Mouse (Mus musculus): ENCODE data around the gene Olfr44. TPM values are rescaled to one million over a fixed set of nuclear protein-coding genes. Genes with fewer than 3 reads are reported as not detected.

Gene Olfr44
- polyA plus RNA-seq (2015; fragmentation: Nextera tagmentation; extraction: Ambion mirVana), result not detected in 2 replicates

GRCm38 (mm10) chr9:39493895-39494294 is at the start of gene Olfr44:
Gene Olfr44 (minus strand): TSS chr9:39493995.
- Histone ChIP-seq H3K36me3 (no peaks in the 10 kb centered on the region), H3K27ac (replicated peaks) (no peak within 1 kb of the TSS), H3K4me2 (no peak within 1 kb of the TSS), H3K27me3 (replicated peaks) (no peaks in the 10 kb centered on the region), H3K9ac (no peak within 1 kb of the TSS), H3K4me1 (no peaks in the 10 kb centered on the region), H3K9me3 (no peaks in the 10 kb centered on the region), H3K4me3 (no peak within 1 kb of the TSS)
- no peak for ATAC-seq (ENCODE audit: extremely low read depth, insufficient number of reproducible peaks, low FRiP score, low TSS enrichment)
- 71% methylated on average over 2 of the region's 2 CpGs for WGBS

GRCm38 (mm10) chr9:39523616-39524285 is 30.0 kb upstream of the Olfr44 start:
- Histone ChIP-seq H3K9ac (no peak overlapping the region), H3K4me1 (no peaks in the 10 kb centered on the region), H3K9me3 (no peaks in the 10 kb centered on the region), H3K4me2 (no peak overlapping the region), H3K4me3 (no peak overlapping the region), H3K36me3 (no peaks in the 10 kb centered on the region), H3K27ac (replicated peaks) (no peak overlapping the region), H3K27me3 (replicated peaks) (no peaks in the 10 kb centered on the region)
- WGBS, result 73% methylated on average over 1 of the region's 1 CpGs
- ATAC-seq (ENCODE audit: extremely low read depth, insufficient number of reproducible peaks, low FRiP score, low TSS enrichment), result no peak

DNA sequence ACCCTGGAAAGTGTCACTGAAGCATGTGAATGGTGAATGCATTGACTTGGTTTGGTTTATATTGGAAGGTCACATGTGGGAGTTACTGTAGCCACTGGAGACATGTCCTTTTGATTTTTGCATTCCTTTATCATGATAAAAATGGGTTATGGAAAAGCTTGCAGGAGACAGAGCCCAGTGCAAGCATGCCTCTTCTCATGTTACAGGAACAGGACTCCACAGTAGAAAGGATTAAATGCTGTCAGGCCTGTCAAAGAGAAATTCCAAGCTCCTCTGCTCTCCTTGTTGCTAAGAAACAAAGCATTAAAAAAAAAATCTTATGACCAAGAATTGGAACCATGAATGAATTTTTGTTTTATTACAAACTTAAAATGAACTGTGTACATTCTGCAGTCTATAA is 24.8 kb upstream of the Olfr44 start:
- Histone ChIP-seq H3K27me3 (replicated peaks) (no peaks in the 10 kb centered on the region), H3K4me3 (no peak overlapping the region), H3K36me3 (no peaks in the 10 kb centered on the region), H3K9me3 (no peaks in the 10 kb centered on the region), H3K4me1 (no peaks in the 10 kb centered on the region), H3K4me2 (no peak overlapping the region), H3K9ac (no peak overlapping the region), H3K27ac (replicated peaks) (no peak overlapping the region)
- ATAC-seq (ENCODE audit: extremely low read depth, insufficient number of reproducible peaks, low FRiP score, low TSS enrichment), result no peak

- Histone ChIP-seq H3K27ac (replicated peaks) (no peak within 1 kb of the TSS), H3K9ac (no peak within 1 kb of the TSS), H3K36me3 (no peaks in the 10 kb centered on the region), H3K9me3 (no peaks in the 10 kb centered on the region), H3K4me1 (no peaks in the 10 kb centered on the region), H3K4me3 (no peak within 1 kb of the TSS), H3K4me2 (no peak within 1 kb of the TSS), H3K27me3 (replicated peaks) (no peaks in the 10 kb centered on the region)
- 53% methylated on average over 3 of the region's 3 CpGs for WGBS
- no peak for ATAC-seq (ENCODE audit: extremely low read depth, insufficient number of reproducible peaks, low FRiP score, low TSS enrichment)
These were observed 21.7 kb upstream of the Olfr44 start, which contains the start of gene Olfr957 for GRCm38 (mm10) chr9:39515531-39515930. Gene Olfr957 (minus strand): TSS chr9:39515809.

DNA sequence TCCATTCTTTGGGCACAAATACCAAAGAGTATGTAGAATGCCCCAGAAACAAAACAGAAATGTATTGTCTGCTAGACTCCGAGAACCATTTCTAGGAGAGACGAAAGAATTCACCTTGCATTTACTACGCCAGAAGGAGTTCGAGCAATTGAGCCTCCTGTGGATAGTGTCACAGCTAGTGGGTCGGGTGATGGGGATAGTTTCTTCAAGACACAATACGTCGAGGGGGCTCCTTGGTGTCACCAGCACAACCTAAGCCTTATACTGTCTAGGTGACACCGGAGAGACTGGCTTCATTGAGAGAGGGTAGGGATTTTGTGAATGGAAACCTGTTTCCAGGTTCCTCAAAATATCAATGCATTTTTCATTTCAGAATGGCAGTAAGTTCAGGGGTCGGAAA is 15.6 kb upstream of the Olfr44 start:
- Histone ChIP-seq H3K27ac (replicated peaks) (no peak overlapping the region), H3K36me3 (no peaks in the 10 kb centered on the region), H3K9ac (no peak overlapping the region), H3K27me3 (replicated peaks) (no peaks in the 10 kb centered on the region), H3K4me3 (no peak overlapping the region), H3K4me2 (no peak overlapping the region), H3K9me3 (no peaks in the 10 kb centered on the region), H3K4me1 (no peaks in the 10 kb centered on the region)
- WGBS, result 70% methylated on average over 9 of the region's 9 CpGs
- no peak for ATAC-seq (ENCODE audit: extremely low read depth, insufficient number of reproducible peaks, low FRiP score, low TSS enrichment)

DNA sequence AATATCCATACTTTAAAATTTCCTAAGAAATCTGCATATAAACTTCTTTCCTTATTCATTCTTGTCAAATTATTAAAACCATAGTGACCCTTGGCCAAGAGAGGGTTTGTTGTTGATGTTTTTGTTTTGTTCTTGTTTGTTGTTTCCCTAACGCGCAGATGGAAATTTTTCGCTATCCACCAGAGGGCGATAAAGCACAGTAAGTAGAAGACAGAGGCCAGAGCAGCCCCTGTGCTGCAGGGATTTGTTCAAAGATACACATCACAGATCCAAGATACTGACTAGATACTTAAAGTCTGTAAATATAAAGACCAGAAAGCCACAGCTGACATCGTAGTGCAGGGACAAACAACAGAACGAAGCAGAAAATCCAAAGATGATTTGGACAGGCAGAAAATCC is 15.2 kb upstream of the Olfr44 start:
- Histone ChIP-seq H3K9ac (no peak overlapping the region), H3K36me3 (no peaks in the 10 kb centered on the region), H3K4me3 (no peak overlapping the region), H3K4me1 (no peaks in the 10 kb centered on the region), H3K9me3 (no peaks in the 10 kb centered on the region), H3K27me3 (replicated peaks) (no peaks in the 10 kb centered on the region), H3K27ac (replicated peaks) (no peak overlapping the region), H3K4me2 (no peak overlapping the region)
- ATAC-seq (ENCODE audit: extremely low read depth, insufficient number of reproducible peaks, low FRiP score, low TSS enrichment), result no peak
- 10% methylated on average over 6 of the region's 6 CpGs for WGBS

DNA sequence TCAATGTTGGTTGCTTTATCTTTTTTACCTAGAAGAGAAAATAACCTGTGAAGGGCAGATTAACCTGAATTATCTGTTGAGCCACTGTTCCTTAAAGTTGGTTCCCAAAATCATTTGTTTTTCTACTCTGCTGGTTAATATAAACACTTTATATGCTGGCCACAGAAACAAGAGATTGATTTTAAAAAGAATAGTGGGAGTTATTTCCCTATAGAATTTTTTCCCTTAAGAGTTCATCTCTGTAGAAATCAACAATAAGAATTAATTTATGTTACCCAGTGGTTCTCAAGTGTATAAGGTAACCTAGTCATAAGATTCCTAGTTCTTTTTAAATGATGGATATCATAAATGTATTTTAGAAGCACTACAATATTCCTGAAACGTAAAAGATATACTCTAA is 22.0 kb downstream of the Olfr44 start, which contains the start of gene Olfr955:
Gene Olfr955 (minus strand): TSS at position 101 of the 400 bp plus-strand sequence.
- Histone ChIP-seq H3K4me3 (no peak within 1 kb of the TSS), H3K36me3 (no peaks in the 10 kb centered on the region), H3K4me2 (no peak within 1 kb of the TSS), H3K9me3 (no peaks in the 10 kb centered on the region), H3K27me3 (replicated peaks) (no peaks in the 10 kb centered on the region), H3K4me1 (no peaks in the 10 kb centered on the region), H3K27ac (replicated peaks) (no peak within 1 kb of the TSS), H3K9ac (no peak within 1 kb of the TSS)
- no peak for ATAC-seq (ENCODE audit: extremely low read depth, insufficient number of reproducible peaks, low FRiP score, low TSS enrichment)
- 43% methylated on average over 1 of the region's 1 CpGs for WGBS

- 75% methylated on average over 6 of the region's 6 CpGs for WGBS
- no peak within 1 kb of the TSS for H3K4me2 ChIP-seq
- no peak within 1 kb of the TSS for H3K4me3 ChIP-seq
- H3K36me3 ChIP-seq, result no peaks in the 10 kb centered on the region
- no peak within 1 kb of the TSS for H3K9ac ChIP-seq
- no peaks in the 10 kb centered on the region for H3K9me3 ChIP-seq
- H3K4me1 ChIP-seq, result no peaks in the 10 kb centered on the region
- H3K27ac ChIP-seq (replicated peaks), result no peak within 1 kb of the TSS
- no peak for ATAC-seq (ENCODE audit: extremely low read depth, insufficient number of reproducible peaks, low FRiP score, low TSS enrichment)
- H3K27me3 ChIP-seq (replicated peaks), result no peaks in the 10 kb centered on the region
These were observed 37.4 kb downstream of the Olfr44 start, which contains the start of gene Olfr954 for GRCm38 (mm10) chr9:39456401-39456800. Gene Olfr954 (plus strand): TSS chr9:39456701.

Other genes starting within 250 kb of the Olfr44 start
- gene Olfr1537, start 244.0 kb downstream of the Olfr44 start, polyA plus RNA-seq (2015; fragmentation: Nextera tagmentation; extraction: Ambion mirVana), result not detected in 2 replicates
- not detected in 2 replicates for gene Olfr945, start 217.2 kb downstream of the Olfr44 start, polyA plus RNA-seq (2015; fragmentation: Nextera tagmentation; extraction: Ambion mirVana)
- gene Olfr948, start 167.9 kb downstream of the Olfr44 start, polyA plus RNA-seq (2015; fragmentation: Nextera tagmentation; extraction: Ambion mirVana), result not detected in 2 replicates
- not detected in 2 replicates for gene Olfr951, start 106.6 kb downstream of the Olfr44 start, polyA plus RNA-seq (2015; fragmentation: Nextera tagmentation; extraction: Ambion mirVana)
- gene Olfr952, start 66.8 kb downstream of the Olfr44 start, polyA plus RNA-seq (2015; fragmentation: Nextera tagmentation; extraction: Ambion mirVana), result not detected in 2 replicates
- gene Olfr954, start 37.3 kb downstream of the Olfr44 start, polyA plus RNA-seq (2015; fragmentation: Nextera tagmentation; extraction: Ambion mirVana), result not detected in 2 replicates
- gene Olfr955, start 22.1 kb downstream of the Olfr44 start, polyA plus RNA-seq (2015; fragmentation: Nextera tagmentation; extraction: Ambion mirVana), result not detected in 2 replicates
- not detected in 2 replicates for gene Olfr957, start 21.8 kb upstream of the Olfr44 start, polyA plus RNA-seq (2015; fragmentation: Nextera tagmentation; extraction: Ambion mirVana)
- not detected in 2 replicates for gene Olfr958, start 60.1 kb upstream of the Olfr44 start, polyA plus RNA-seq (2015; fragmentation: Nextera tagmentation; extraction: Ambion mirVana)
- not detected in 2 replicates for gene Olfr959, start 81.6 kb upstream of the Olfr44 start, polyA plus RNA-seq (2015; fragmentation: Nextera tagmentation; extraction: Ambion mirVana)
- 10.3 and 10.8 TPM in 2 replicates for gene AW551984, start 110.4 kb upstream of the Olfr44 start, polyA plus RNA-seq (2015; fragmentation: Nextera tagmentation; extraction: Ambion mirVana)
- not detected in 2 replicates for gene Olfr148, start 116.7 kb upstream of the Olfr44 start, polyA plus RNA-seq (2015; fragmentation: Nextera tagmentation; extraction: Ambion mirVana)
- gene Olfr960, start 127.4 kb upstream of the Olfr44 start, polyA plus RNA-seq (2015; fragmentation: Nextera tagmentation; extraction: Ambion mirVana), result not detected in 2 replicates
- not detected in 2 replicates for gene Olfr961, start 151.1 kb upstream of the Olfr44 start, polyA plus RNA-seq (2015; fragmentation: Nextera tagmentation; extraction: Ambion mirVana)
- not detected in 2 replicates for gene Olfr963, start 173.2 kb upstream of the Olfr44 start, polyA plus RNA-seq (2015; fragmentation: Nextera tagmentation; extraction: Ambion mirVana)
- gene Olfr149, start 213.1 kb upstream of the Olfr44 start, polyA plus RNA-seq (2015; fragmentation: Nextera tagmentation; extraction: Ambion mirVana), result not detected in 2 replicates
- not detected in 2 replicates for gene Olfr965, start 217.4 kb upstream of the Olfr44 start, polyA plus RNA-seq (2015; fragmentation: Nextera tagmentation; extraction: Ambion mirVana)
- gene Olfr150, start 237.0 kb upstream of the Olfr44 start, polyA plus RNA-seq (2015; fragmentation: Nextera tagmentation; extraction: Ambion mirVana), result not detected in 2 replicates